Mouse (Mus musculus) spleen, embryonic (tissue): ENCODE measurements around the gene Trpv6.

Experiments
- CTCF ChIA-PET: fragments of 350-600 bp; sonication (Branson Sonifier 250); formaldehyde crosslinking; loops from one replicate; lab custom pipeline; 2022; lab: Charles Lee

Gene Trpv6

DNA sequence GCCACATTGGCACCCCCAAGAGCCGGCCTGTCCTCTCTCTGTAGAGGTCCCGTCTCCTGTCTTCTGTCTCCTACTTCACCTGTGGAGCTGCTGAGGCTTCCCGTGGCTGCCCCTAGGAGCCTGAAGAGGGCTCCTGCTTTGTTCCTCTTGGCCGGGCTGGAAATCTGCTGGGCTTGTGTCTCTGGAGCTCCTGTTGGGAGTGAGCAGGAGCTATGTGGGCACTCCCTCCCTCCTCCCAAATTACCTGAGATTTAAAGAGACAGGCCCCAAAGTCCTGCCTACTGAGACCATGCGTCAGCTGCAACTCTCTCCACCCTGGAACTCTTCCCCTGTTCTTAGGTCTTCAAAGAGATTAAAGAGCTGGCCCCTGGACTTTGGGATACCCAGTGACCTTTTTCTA is at the start of gene Trpv6:
Gene Trpv6, minus strand, starts transcription at position 228 of the 400 bp plus-strand sequence.
- CTCF ChIA-PET: no interaction called here

DNA sequence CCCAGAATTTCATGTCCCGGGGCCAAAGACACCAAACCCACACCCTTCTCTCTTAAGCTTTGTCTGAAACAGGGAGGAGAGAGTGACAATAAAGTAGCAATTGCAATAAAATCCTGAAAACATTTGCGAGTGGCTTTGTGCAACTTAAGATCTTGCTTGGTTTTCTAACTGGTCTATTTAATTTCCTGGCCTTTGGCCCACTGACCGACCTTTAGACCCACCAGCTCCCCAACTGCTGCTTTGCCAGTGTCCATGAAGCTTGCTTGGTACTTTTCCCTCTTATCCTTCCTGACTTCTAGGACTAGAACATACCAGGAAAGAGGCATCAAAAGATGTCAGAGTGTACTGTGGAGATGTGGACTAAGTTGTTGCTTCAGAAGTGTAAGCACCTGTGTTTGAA is 49.4 kb upstream of the Trpv6 start:
- CTCF ChIA-PET: no interaction called here

DNA sequence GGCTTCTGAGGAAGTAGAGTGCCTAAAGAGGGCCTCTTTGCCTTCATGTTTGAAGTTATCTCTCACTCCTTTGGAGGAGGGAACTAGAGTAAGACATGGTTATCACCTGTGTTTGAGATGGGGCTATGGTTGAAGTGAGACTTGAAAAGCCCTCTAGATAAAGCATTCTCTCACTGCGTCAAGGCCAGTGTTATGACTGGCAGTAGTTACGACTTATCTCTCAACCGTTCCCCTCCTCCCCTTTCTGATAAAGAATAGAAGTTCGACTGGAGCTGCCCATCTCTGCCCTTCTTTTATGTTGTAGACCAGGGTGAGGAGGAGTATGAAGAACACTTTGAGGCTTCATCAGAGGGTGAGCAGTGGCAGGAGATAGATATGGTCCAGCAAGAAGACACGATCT is 48.7 kb upstream of the Trpv6 start:
- CTCF ChIA-PET: no interaction called here

DNA sequence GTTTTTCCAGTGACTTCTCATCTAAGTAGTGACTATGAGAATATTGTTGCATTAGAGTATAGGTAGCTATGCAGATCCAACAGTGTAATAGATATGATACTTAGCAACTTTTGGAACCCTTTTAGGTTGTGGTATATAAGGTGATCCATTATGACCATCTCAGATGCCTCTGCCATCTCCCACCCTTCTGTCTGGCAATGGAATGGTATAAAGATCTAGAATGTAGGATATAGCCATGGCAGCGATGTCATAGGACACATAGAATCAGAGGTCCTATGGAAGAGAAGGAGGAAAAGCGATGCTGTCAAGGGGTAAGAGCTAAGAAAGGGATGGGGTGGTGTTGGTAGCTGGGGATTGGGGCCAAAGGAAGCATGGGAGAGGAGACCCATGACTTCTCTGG is 47.9 kb upstream of the Trpv6 start, which contains the start of gene Llcfc1:
Gene Llcfc1, plus strand, starts transcription at position 301 of the 400 bp plus-strand sequence.
- CTCF ChIA-PET: no interaction called here

DNA sequence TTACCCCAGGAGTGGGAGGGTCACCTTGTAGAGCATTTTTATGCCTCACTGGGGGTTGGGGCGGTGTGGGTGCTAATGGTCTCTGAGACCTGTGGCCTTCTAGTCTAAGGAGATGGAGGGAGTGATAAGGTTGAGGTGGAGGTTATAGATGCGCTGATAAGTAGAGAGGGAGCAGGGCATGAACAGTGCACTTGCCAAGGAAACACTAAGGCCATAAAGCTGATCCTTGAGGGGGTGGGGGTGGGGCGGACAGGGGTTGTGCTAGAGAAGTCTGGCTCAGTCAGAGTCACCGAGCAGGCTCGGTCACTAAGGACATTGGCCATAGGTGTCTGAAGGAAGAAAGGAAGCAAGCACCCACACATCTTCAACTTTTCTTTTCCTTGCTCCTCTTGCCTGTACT is 45.5 kb upstream of the Trpv6 start:
- CTCF ChIA-PET: no interaction called here

DNA sequence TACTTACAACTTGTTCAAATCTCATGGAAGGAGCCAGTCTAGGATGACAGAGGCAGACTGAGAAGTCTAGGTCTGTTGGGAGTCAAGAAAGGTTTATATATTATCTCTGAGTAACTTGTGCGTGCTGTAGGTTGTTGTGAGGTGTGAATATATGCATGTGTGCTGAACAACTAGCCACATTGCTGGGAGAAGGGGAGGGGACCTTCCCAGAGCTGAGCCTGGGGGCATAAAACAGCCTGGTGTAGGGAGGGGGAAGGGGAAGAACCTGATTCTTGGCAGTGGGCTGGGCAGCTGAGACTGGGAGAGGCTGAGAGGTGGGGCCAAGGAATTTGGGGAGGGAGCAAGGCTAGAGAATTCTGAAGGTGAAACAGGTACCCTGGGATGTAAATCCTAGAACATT is 44.5 kb upstream of the Trpv6 start, which contains the start of gene Trpv5:
Gene Trpv5, minus strand, starts transcription at position 101 of the 400 bp plus-strand sequence.
- CTCF ChIA-PET: no interaction called here

DNA sequence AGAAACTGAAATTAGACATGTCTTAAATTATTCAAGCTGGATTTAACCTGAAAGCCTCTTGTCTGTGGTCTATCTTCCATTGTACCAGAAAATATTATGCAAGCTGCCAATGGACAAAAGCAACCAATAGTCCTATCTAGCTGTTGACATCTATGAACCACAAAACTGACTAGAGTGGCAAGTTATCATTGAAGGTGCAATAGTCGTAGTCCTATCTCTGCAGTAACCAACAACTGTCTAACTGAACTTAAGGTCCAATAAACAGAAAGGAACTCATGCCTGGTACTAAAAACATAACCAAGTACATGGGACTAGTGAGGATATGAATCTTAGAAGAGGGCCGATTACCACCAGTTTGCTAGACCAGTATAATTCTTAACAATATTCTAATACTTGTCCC is 40.3 kb upstream of the Trpv6 start:
- CTCF ChIA-PET: no interaction called here

DNA sequence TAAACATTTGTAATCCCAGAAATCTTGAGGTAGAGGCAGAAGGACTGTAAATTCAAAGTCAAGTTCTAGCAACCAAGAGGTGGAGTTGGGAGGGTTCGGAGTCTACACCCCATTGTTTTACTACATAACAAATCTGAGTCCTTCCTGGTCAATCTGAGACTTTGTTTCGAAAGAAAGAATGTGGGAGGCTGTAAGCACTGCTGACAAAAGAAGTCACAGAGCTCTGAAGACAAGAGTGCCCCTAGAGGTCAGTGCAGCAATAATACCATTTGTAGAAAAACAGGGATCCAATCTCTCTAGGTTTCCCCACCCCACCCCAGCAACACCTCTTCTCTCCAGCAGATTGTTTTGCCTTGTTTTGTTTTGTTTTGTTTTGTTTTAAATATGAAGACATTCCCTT is 26.1 kb upstream of the Trpv6 start:
- CTCF ChIA-PET: no interaction called here

DNA sequence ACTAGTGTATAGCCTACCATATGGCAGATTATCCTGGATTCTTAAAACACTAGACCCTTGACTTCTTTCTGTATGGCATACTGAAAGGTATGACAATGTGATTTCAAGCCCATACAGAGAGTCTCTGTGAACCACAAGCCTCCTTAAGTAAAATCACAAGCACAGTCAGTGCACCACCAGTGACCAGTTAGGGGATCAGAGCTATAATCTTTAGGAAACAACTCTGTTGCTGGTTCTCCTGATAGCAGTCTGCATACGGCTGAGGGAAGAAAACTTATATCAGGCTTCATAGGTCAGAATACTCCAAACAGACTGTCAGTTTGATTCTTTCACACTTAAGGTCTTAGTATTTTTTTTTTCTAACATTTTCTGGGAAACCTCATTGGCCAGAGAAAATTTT is 22.3 kb upstream of the Trpv6 start:
- CTCF ChIA-PET: no interaction called here

DNA sequence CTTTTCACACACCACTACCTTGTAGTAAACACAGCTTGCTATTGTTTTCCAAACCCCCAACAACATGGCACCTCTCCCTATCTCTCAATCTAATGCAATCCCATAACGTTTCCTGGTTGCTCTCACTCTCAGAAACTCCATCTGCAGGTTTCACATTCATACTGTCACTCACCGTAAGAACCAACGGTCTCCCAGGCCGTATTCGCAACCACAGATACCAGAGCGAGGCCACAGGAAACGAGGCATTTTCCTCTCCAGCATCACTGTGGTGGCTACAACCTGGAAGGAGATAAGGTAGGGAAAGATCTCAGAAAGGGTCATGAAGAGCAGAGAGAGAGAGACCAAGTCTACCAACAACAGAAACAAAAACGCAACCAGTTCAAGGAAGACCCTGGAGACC is 18.4 kb upstream of the Trpv6 start:
- CTCF ChIA-PET: no interaction called here

DNA sequence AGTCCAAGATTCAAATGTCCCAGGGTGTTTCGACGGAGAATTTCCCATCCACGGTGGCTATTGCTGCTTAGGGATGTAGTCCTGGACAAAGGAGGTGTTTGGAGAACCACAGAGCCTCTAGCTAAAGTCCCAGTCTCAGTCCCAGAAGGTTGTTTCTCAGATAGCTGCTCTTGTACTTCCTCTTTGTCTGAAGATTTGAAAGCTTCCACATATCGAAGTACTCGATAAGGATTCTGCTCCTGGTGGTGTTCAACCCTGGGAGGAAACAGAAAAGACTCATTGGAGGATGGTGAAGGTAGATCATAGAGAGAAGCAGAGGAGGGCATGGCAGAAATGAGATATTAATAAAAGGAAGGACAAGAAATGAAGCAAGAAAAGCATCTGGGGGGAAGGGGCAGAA is 17.0 kb upstream of the Trpv6 start:
- CTCF ChIA-PET: no interaction called here

DNA sequence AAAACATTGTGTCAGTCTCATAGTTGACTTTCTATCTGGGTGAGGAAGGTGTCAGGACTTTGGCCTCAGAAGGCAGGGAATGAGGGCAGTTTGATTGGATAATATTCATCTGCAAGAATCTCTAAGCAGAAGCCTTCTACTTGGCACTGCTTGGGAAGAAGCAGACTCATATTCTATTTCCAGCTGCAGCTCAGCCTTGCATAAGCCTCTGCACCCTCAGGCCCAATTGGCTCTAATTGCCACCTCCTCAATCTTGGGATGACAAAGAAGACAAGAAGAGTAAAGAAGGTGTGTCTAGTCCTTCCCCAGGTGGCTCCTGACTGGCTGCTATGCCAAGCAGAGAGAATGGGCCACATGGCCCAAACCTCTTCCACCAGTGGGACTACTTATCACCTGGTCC is 10.5 kb upstream of the Trpv6 start:
- CTCF ChIA-PET: no interaction called here

DNA sequence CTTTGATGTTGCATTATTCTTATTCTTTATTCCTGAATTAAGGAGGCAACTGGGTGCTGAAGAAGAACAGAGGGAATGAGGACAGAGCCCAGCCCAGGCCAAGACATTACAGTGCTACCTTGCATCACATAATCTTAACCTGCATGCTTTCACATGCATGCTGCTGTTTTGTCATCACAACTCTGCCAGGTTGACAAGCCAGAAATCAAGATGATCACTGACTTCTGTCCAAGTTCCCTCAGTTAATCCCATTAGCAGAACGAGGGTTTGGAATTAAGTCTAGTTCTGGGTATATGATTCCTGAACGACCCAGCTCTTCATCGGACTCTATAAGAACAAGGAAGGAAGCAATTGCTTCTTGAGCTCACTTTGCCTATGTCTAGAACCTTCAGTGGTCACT is 10.0 kb upstream of the Trpv6 start:
- CTCF ChIA-PET: no interaction called here

DNA sequence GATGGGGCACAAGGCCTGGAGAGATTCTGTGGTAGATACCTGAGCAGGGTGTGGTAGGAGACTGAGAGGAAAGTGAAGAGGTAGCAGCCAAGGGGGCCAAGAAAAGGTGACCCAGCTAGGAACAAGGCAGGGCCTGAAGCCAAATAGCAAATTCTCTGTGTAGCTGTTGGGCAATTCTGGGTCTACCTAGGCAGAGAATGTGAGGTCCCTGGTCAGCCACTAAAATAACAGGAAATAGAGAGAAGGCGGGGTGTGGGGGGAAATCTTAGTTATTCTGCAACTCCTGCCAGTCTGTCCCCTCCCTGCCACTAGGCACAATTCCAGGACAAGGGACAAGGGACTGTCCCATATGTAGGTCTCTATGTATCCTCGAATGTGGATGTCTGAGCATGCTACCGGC is 7.0 kb upstream of the Trpv6 start:
- CTCF ChIA-PET: no interaction called here

DNA sequence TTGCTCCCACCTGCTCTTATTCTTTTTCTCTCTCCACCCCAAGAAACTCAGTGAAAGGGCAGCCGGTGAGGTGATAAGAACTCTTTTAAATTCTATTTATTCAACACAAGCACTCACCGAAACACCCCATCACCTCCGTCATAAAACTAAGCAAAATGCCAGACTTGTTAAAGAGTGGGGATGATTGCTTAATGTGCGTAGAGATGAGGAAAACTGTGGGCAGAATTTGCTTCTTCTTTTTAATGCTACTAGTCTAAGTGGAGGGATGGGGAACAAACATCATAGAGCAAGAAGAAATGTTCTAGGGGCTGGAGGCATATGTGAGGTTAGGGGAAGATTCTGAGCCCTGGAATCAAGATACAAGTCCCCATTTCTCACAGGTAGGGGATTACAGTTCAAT is 6.6 kb upstream of the Trpv6 start:
- CTCF ChIA-PET: no interaction called here

DNA sequence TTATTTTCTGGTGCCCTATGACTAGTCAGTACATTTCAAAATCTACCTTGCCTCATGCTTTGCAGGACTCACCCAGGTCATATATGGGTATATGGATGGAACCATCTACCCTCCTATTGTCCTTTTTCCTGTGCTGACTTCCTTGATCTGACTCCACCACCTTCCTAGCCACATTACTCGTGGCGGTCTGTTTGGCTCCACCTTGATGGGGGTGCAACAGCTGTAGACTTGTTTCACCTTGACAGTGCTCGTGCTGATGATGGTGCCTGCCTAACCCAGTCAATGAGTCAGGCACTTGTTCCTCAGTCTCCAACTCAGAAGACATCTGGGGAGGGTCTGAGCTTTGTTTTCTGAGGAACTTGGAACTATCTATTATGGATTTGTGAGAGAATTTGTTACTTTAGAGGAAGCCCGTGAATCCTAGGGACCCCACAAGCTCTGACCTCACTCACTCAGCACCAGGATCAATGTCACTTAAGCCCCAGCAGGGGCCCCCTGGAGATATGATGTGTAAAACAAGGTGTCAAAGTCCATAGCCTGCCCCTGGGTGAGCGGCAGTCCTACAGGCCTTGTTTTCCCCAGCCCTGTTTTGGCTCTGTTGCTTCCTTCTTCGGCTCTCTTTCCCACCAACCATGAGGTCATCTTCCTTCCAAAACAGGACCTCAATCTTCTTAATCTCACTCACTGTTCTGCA is 5.1 kb upstream of the Trpv6 start:
- CTCF ChIA-PET: no interaction called here

DNA sequence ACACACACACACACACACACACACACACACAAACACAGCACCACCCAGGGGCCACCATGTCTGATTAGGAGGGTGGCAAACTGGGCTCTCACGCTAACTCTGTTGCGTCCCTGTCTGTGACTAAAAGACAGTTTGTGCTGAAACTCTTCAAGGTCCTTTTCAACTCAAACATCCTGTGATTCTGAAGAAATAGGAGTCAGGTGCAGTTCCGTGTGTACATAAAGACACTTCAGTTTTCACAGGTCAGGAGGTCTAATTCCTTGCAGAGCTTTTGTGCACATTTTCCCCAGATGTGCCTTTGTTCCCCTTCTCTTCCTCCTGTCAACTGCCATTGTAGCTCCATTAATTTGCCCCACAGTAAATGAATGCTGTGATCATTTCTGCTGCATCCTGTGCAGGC is 4.2 kb upstream of the Trpv6 start:
- CTCF ChIA-PET: no interaction called here

DNA sequence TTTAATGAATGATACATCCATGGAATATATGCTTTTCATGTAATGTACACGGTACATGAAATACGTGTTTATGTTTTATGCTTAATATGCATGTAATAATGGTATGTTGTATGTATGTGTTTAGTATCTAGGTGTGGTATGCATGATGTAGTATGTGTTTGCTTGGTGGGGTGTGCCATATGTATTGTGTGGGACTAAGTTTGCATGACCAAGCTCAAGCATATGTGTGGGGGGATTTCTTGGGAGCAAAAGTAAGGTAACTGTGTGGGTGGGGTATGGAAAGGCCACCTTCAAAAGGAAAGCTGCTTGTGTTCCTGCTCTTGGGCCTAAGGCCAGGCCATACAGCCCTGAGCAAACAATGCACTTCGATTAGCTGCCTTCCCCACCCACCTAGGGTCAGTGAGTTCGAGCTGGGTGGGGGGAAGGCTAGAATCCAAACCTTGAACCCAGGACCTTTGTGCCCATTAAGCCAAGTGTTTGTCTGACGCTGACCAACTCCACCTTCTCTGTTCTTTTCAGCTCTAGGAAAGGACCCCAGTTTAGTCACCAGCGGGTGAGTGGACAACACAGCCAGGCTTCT is 1.8 kb upstream of the Trpv6 start:
- CTCF ChIA-PET: interaction anchor here (0.7 kb wide), 1 partner anchor 23 kb away, joined by 4 read pairs; no protein-coding TSS in a partner anchor

DNA sequence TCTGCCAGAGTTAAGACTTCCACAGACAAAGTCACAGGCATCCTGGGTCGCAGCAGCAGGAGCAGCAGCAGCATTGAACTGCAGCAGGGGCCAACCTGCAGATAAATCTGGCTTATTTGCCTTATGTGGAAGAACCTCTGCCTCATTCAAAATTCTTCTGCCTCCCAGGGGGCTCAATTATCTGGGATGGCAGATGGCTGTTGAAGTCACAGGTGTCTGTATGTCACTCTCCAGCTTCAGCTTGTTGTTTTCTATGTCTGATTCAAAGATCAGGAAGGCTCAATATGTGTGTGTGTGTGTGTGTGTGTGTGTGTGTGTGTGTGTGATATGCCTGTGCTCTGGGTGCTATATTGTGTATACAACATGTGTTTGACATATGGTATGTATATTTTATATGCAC is 1.2 kb upstream of the Trpv6 start:
- CTCF ChIA-PET: interaction anchor here (0.7 kb wide), 1 partner anchor 22 kb away, joined by 4 read pairs; no protein-coding TSS in a partner anchor

DNA sequence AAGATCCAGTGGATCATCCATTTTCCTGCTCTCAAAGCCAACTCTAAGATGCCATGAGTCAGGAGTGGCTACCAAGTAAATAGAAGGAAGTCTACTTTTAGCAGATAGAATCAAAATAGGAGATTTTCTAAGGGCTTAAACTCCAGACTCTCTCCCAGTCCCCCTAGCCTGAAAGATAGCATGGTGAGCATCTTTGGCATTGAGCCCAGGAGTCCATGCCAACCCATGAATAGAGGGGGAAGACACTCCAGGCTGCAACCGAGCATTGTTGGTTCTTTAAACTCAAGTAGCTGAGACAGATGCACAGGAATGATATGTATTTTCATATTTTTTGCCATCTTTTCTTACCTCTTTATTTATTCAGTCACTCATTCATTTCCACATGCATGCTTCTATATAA is 994 bp downstream of the Trpv6 start:
- CTCF ChIA-PET: no interaction called here

DNA sequence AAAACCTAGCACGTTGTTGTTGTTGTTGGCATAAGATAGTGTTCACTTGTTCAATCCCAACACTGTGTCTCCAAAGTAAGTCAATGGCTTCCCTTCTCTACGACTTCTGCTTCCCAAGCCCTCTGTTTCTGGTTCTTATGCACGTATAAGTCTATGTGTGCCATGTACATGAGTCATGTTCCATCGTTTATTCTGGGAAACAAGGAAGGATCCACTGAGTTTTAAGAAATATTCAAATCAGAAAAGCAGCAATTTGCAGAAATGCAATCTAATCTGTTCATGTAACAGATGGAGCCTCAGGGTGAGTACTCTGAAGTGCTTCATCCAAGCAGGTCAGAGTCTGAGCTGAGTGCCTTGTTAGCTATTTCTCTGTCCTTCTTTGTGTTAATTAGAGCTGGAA is 4.7 kb downstream of the Trpv6 start:
- CTCF ChIA-PET: no interaction called here

DNA sequence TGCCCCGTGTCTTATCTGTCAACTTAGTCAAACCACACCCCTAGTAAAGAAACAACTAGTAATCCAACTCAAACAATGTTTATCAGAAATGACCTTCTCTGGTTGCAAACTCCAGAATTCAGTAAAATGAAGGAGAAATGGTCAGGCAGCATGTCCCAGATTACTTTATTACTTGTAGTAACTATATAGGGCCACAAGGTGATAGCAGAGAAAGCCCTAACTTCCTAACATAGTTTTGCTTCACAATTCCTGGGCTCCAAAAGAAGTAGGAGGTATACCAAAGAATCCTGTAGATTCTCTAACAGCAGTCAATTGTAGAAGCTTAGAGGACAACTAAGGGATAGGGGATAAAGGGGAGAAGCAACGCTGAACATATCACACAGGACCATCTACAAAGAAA is 5.4 kb downstream of the Trpv6 start:
- CTCF ChIA-PET: no interaction called here

DNA sequence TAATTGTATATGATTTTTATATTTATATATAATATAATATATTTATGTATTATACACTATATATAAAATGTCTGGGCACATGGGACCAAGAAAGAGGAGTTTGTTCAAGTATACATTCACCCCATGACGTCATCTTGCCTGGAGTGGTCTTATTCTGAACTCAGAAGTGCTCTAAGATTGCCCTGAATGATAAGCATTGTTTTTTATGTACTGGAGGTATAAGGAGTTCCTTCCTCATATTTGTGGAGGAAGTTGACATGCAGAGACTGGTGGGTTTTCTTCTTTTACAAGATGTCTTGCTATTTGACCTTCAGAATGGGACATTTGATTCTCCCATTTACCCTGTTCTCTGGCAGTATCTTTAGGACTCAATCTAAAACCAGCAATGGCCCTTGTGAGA is 8.0 kb downstream of the Trpv6 start:
- CTCF ChIA-PET: no interaction called here

DNA sequence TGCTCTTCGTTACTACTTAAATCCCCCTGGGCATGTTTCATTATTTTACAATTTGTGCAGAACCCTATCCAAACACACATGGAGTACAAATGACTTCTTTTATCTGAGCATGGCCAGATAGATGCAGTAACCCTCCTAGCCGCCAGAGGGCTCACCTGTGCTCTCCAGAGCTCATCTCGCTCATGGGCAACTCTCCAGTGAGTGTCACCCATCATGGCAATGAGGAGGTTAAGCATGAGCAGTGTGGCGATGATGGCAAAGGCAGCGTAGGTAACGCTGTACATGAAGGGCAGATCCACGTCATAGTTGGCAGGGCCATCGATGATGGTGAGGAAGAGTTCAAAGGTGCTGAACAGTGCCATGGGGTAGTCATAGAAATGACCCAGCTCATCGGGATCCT is 13.5 kb downstream of the Trpv6 start:
- CTCF ChIA-PET: no interaction called here
